Mouse (Mus musculus) G1E (cell line): ENCODE data around the gene Cmah.

Experiments
- CTCF ChIP-seq: IDR thresholded peaks from 2 replicates; pipeline ENCODE4 v1.5.1; 2012; ENCODE audit warnings: low read depth, low read length, inconsistent platforms, mixed read lengths
- GATA1 ChIP-seq: IDR thresholded peaks from 2 replicates; pipeline ENCODE4 v1.6.1; 2012; ENCODE audit warnings: borderline replicate concordance, low read length, inconsistent platforms, mixed read lengths
- POLR2AphosphoS5 ChIP-seq: IDR thresholded peaks from 2 replicates; pipeline ENCODE4 v1.6.1; 2012; ENCODE audit warnings: low read depth, low read length, inconsistent platforms; ENCODE audit not compliant: insufficient replicate concordance
- TAL1 ChIP-seq: conservative IDR thresholded peaks from 2 replicates; pipeline ENCODE4 v1.6.1; 2012; ENCODE audit warnings: low read depth, low read length, inconsistent platforms, mixed read lengths

GRCm38 (mm10) chr13:24397181-24397580 lies 70.0 kb downstream of the Cmah start:
- TF ChIP-seq GATA1 (no peak), CTCF (no peak), POLR2AphosphoS5 (no peak), TAL1 (no peak)
